ENCODE assay signal across 14 mouse cellular contexts in genomic region chr6:106329636-106330035, GRCm38 (mm10).
DNase-seq lines count a peak whose midpoint lies in the region; ATAC-seq and TF ChIP-seq lines count a peak whose summit lies in the region.
"Had no signal": no experiment of that assay in that cellular context is flagged by ENCODE, and none has a peak within 500 bp of the region (broad histone marks: within the 10 kb centered on the region; RNA-seq: fewer than 3 reads in every experiment).

No protein-coding gene starts in this region.

- H3K9ac ChIP-seq in lung, embryonic 14.5 days, result no peak overlapping the region
- H3K9ac ChIP-seq: forebrain, embryonic 13.5 days; neural tube, embryonic 15.5 days had no signal

- peak; percentile 37 for DNase-seq in adrenal gland, postnatal 10 days
- DNase-seq in adrenal gland, adult 18-20 months (ENCODE audit: low spot score in 2 of 2), result no peak
- DNase-seq in kidney, adult 2 months, result peak; percentile 10
- no peak for DNase-seq in kidney, adult 18-20 months
- peak; percentile 27 for DNase-seq in lung, embryonic 14.5 days
- no peak for DNase-seq in lung, adult 2 months
- peak; percentile 24 for DNase-seq in ES-CJ7 (ENCODE audit: low read depth, low spot score)
- no peak for DNase-seq in frontal cortex, postnatal 14 days (ENCODE audit: low spot score in 2 of 2)
- DNase-seq: B cell, adult 2 months; gastrocnemius, adult 2 months; heart, postnatal 36 days; right cerebral cortex, adult 18-20 months had no signal

- 50% methylated on average over 1 of the region's 1 CpGs for WGBS in kidney, adult 2 months
- WGBS in lung, embryonic 14.5 days, result 86% methylated on average over 1 of the region's 1 CpGs
- WGBS in lung, adult 2 months, result 76% methylated on average over 1 of the region's 1 CpGs

- no peak overlapping the region for H3K27ac ChIP-seq in kidney, adult 2 months (ENCODE audit: insufficient read depth, low read depth, low read length)
- no peak overlapping the region for H3K27ac ChIP-seq in lung, embryonic 14.5 days (ENCODE audit: low read depth)
- H3K27ac ChIP-seq: forebrain, embryonic 13.5 days; gastrocnemius, adult 2 months; neural tube, embryonic 15.5 days had no signal

- no peak for TF ChIP-seq POLR2A in kidney, adult 2 months (IDR thresholded peaks at IDR 0.05; ENCODE audit: low read depth, low read length)
- no peak for TF ChIP-seq POLR2A in lung, adult 2 months (IDR thresholded peaks at IDR 0.05; ENCODE audit: borderline replicate concordance, extremely low read depth, low read depth, low read length)

- TF ChIP-seq CTCF in kidney, adult 2 months (conservative IDR thresholded peaks at IDR 0.05; ENCODE audit: insufficient read depth, insufficient read length, low read depth, low read length), result no peak
- peak; percentile 37 for TF ChIP-seq CTCF in lung, embryonic 14.5 days (IDR thresholded peaks at IDR 0.05; ENCODE audit: low read depth)
- TF ChIP-seq CTCF in lung, adult 2 months (IDR thresholded peaks at IDR 0.05; ENCODE audit: insufficient read depth, low read length), result no peak

- no peaks in the 10 kb centered on the region for H3K36me3 ChIP-seq in kidney, adult 2 months (ENCODE audit: control insufficient read depth, insufficient read depth, low read length)
- H3K36me3 ChIP-seq in lung, embryonic 14.5 days (ENCODE audit: insufficient read depth), result no peaks in the 10 kb centered on the region
- H3K36me3 ChIP-seq: neural tube, embryonic 15.5 days had no signal

- H3K27me3 ChIP-seq in kidney, adult 2 months (replicated peaks; ENCODE audit: control insufficient read depth, insufficient read depth, low read length), result no peaks in the 10 kb centered on the region
- no peaks in the 10 kb centered on the region for H3K27me3 ChIP-seq in lung, embryonic 14.5 days (ENCODE audit: insufficient read depth, low read length)
- H3K27me3 ChIP-seq: forebrain, embryonic 13.5 days; neural tube, embryonic 15.5 days had no signal

- no peak for ATAC-seq in lung, embryonic 14.5 days (ENCODE audit: insufficient read depth)
- ATAC-seq: forebrain, embryonic 13.5 days had no signal

- no peak overlapping the region for H3K4me2 ChIP-seq in lung, embryonic 14.5 days
- H3K4me2 ChIP-seq: forebrain, embryonic 13.5 days; neural tube, embryonic 15.5 days had no signal

- H3K4me1 ChIP-seq in kidney, adult 2 months (ENCODE audit: control insufficient read depth, insufficient read depth, low read length), result no peaks in the 10 kb centered on the region
- no peaks in the 10 kb centered on the region for H3K4me1 ChIP-seq in lung, embryonic 14.5 days (ENCODE audit: insufficient read depth)
- H3K4me1 ChIP-seq in lung, adult 2 months (ENCODE audit: control insufficient read depth, insufficient read depth, low read length), result no peaks in the 10 kb centered on the region
- H3K4me1 ChIP-seq: forebrain, embryonic 13.5 days; neural tube, embryonic 15.5 days had no signal

- H3K9me3 ChIP-seq in lung, embryonic 14.5 days (ENCODE audit: low read depth, low read length), result no peaks in the 10 kb centered on the region
- H3K9me3 ChIP-seq: forebrain, embryonic 13.5 days; neural tube, embryonic 15.5 days had no signal

- no peak overlapping the region for H3K4me3 ChIP-seq in kidney, adult 2 months (ENCODE audit: insufficient read depth, low read depth, low read length)
- H3K4me3 ChIP-seq in lung, embryonic 14.5 days (ENCODE audit: low read depth, low read length), result no peak overlapping the region
- no peak overlapping the region for H3K4me3 ChIP-seq in lung, adult 2 months (replicated peaks; ENCODE audit: extremely low read depth, low read depth, low read length)
- H3K4me3 ChIP-seq: forebrain, embryonic 13.5 days; gastrocnemius, adult 2 months; neural tube, embryonic 15.5 days had no signal

Comparison
In these comparisons a context has a peak if more than half of its experiments do, and no peak if none do; other contexts are left out.
1. DNase-seq: peak in adrenal gland, postnatal 10 days (single experiment), kidney, adult 2 months (single experiment), lung, embryonic 14.5 days (single experiment) and ES-CJ7 (single experiment); none in adrenal gland, adult 18-20 months (0 of 2), kidney, adult 18-20 months (single experiment), lung, adult 2 months (single experiment) and frontal cortex, postnatal 14 days (0 of 2).